Mouse (Mus musculus) brain, embryonic 14.5 days (tissue): ENCODE results near the gene Npsr1.

Experiments used
- CTCF ChIP-seq: fragments of 200-500 bp; IDR thresholded peaks from 2 replicates; pipeline ENCODE4 v1.5.1; 2012; ENCODE audit warnings: inconsistent platforms, mild to moderate bottlenecking, moderate library complexity, borderline replicate concordance; ENCODE audit not compliant: insufficient read depth, insufficient read length; ENCODE audit errors: extremely low read depth
- POLR2A ChIP-seq: fragments of 200-500 bp; IDR thresholded peaks from 2 replicates; pipeline ENCODE4 v1.6.1; 2012; ENCODE audit warnings: mild to moderate bottlenecking, inconsistent platforms, borderline replicate concordance; ENCODE audit not compliant: poor library complexity, insufficient read depth, insufficient read length, severe bottlenecking; ENCODE audit errors: extremely low read depth

- TF ChIP-seq CTCF (no peak), POLR2A (no peak)
Observed at GRCm38 (mm10) chr9:24097696-24098095, at the start of gene Npsr1.
